Comparison of ENCODE assay signal across 28 mouse cellular contexts in the genomic region with DNA sequence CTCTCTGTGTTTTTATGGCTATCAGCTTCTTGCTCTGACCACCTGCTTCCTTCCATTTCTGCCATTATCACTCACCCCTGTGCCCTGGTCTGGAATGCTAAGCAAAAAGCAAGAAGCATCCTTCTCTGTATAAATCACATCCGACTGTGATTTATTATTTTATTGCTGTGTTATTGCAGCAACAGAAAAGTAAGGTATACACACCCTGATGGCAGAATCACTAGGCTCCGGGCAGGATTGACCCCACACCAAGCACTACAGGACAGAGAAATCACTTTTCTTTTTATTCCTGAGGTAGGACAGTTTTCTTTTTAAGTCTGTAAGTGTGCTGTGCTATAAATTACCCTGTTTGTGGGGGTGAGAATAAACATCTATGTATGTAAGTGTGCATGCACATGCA.
"Had no signal": no experiment of that assay in that cellular context is flagged by ENCODE, and none has a peak within 500 bp of the region (broad histone marks: within the 10 kb centered on the region; RNA-seq: fewer than 3 reads in every experiment).

No protein-coding gene starts in this region.

- H3K27ac ChIP-seq: embryonic facial prominence, embryonic 10.5 days; embryonic facial prominence, embryonic 12.5 days; embryonic facial prominence, embryonic 13.5 days; embryonic facial prominence, embryonic 15.5 days; forebrain, embryonic 10.5 days; forebrain, embryonic 12.5 days; forebrain, embryonic 13.5 days; forebrain, embryonic 15.5 days; gastrocnemius, adult 2 months had no signal

- H3K9me3 ChIP-seq: embryonic facial prominence, embryonic 10.5 days; embryonic facial prominence, embryonic 12.5 days; embryonic facial prominence, embryonic 13.5 days; embryonic facial prominence, embryonic 15.5 days; forebrain, embryonic 10.5 days; forebrain, embryonic 12.5 days; forebrain, embryonic 13.5 days; forebrain, embryonic 15.5 days had no signal

- H3K4me2 ChIP-seq: embryonic facial prominence, embryonic 12.5 days; embryonic facial prominence, embryonic 13.5 days; embryonic facial prominence, embryonic 15.5 days; forebrain, embryonic 12.5 days; forebrain, embryonic 13.5 days; forebrain, embryonic 15.5 days had no signal

- H3K9ac ChIP-seq: embryonic facial prominence, embryonic 12.5 days; embryonic facial prominence, embryonic 13.5 days; embryonic facial prominence, embryonic 15.5 days; forebrain, embryonic 12.5 days; forebrain, embryonic 13.5 days; forebrain, embryonic 15.5 days; forebrain, postnatal 0 days had no signal

- H3K27me3 ChIP-seq: embryonic facial prominence, embryonic 12.5 days; embryonic facial prominence, embryonic 13.5 days; embryonic facial prominence, embryonic 15.5 days; forebrain, embryonic 12.5 days; forebrain, embryonic 13.5 days; forebrain, embryonic 15.5 days had no signal

- DNase-seq: cerebellum, adult 18-20 months; cerebellum, adult 2 months; cerebellum, adult 8-10 months; cerebellum, adult 9-10 months; cerebellum, adult 9-11 months; cerebellum, postnatal 10 days; cerebellum, postnatal 25 days; cerebellum, postnatal 36 days; embryo, embryonic 11 days; forebrain, postnatal 0 days; gastrocnemius, adult 2 months; gastrocnemius, postnatal 10 days; gastrocnemius, postnatal 14 days; gastrocnemius, postnatal 25 days; gastrocnemius, postnatal 36 days; heart, adult 11 months; heart, adult 18-20 months had no signal

- H3K4me3 ChIP-seq: embryonic facial prominence, embryonic 10.5 days; embryonic facial prominence, embryonic 12.5 days; embryonic facial prominence, embryonic 13.5 days; embryonic facial prominence, embryonic 15.5 days; erythroblast, embryonic 14.5 days; forebrain, embryonic 10.5 days; forebrain, embryonic 12.5 days; forebrain, embryonic 13.5 days; forebrain, embryonic 15.5 days; gastrocnemius, adult 2 months had no signal

- ATAC-seq: forebrain, embryonic 13.5 days; forebrain, embryonic 14.5 days; forebrain, embryonic 15.5 days; forebrain, embryonic 16.5 days; forebrain, postnatal 0 days had no signal

- H3K36me3 ChIP-seq: embryonic facial prominence, embryonic 10.5 days; embryonic facial prominence, embryonic 12.5 days; embryonic facial prominence, embryonic 13.5 days; embryonic facial prominence, embryonic 15.5 days; forebrain, embryonic 10.5 days; forebrain, embryonic 12.5 days; forebrain, embryonic 15.5 days had no signal

- H3K4me1 ChIP-seq: embryonic facial prominence, embryonic 10.5 days; embryonic facial prominence, embryonic 12.5 days; embryonic facial prominence, embryonic 13.5 days; embryonic facial prominence, embryonic 15.5 days; forebrain, embryonic 10.5 days; forebrain, embryonic 12.5 days; forebrain, embryonic 13.5 days; forebrain, embryonic 15.5 days had no signal
